Mouse (Mus musculus): Measurements from ENCODE around the gene Krt90.
"Not testable (repeated sequence)": the region's sequence is repeated elsewhere in the genome, so short reads cannot be mapped to it uniquely, and the experiment has no call there.

Krt90 gene

DNA sequence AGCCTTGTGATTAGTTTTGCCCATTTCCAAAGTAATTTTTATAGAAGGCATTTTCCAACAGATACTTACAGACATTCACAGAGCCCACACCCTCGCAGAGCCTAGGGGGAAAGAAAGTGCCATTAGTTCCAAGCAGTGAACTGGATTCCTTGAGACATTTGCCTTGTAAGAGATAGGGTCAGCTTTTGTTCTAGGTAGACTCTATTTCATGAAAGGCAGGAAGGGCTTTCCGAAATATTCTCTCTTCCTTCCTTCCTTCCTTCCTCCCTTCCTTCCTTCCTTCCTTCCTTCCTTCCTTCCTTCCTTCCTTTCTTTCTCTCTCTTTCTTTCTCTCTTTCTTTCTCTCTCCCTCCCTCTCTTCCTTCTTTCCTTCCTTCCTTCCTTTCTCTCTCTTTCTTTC, 45.6 kb downstream of the Krt90 start, which contains the start of gene Gm49425:
Gene Gm49425 (minus strand): TSS at position 101 of the 400 bp plus-strand sequence.
- DNase-seq (ENCODE audit: low spot score in 2 of 2): not testable (repeated sequence)

DNA sequence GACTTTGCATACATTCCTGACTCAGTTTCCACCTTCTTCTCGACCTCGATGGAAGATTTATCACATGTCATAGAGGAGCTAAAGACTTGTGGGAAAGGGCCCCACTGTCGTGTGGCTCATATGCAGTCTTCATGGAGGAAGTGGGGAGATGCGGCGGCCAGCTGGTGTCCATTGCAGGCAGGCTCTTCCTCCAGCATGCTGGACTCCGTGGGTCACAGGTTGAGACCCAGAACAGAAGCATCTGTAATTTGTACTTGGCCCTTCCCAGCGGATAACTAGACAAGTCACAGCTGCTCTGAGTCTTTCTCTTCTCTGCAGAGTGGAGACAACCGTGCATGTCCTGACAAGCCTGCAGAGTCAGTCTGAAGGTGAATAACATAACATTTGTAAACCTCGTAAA, 54.5 kb downstream of the Krt90 start:
- DNase-seq (ENCODE audit: low spot score in 2 of 2): no peak

DNA sequence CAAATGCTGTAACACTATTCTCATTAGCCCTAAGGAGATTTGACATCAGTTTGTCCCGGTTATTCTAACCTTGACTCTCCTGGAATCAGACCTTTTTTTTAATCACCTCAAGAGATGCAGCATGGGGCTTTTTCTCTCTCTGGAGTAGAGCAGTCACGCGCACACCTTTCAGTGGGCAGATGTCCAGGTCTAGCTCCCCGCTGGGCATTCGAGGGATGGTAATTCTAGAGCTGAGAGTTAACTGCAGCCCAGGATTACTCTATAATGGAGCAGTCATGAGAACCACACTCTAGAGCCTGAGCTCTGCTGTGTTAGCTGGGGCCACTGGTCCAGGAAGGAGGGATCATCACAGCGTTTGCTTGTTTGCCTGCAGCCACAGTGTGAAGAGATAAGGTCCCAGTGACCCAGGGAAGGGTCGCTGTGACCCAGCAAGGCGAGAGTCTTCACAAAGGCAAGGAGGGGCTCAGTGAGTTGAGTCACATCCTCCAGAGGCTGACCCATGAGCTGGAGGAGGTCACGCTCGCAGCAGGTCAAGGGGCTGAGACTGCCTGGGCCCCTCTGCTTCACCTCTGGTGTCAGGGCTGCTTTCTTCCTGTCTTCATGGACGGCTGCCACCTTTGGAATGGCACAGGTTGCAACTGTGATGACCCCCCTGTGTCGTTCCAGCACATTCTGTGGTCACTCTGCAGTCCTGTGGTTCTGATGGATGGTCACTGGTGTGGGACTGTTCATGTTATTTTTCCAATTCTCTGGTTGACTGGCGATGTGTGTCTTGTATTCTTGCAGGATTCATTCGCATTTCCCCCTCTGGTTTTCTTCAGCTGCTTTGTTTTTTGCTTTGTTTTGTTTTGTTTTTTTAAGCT, 55.6 kb downstream of the Krt90 start:
- no peak for DNase-seq (ENCODE audit: low spot score in 2 of 2)

Measured in right cerebral cortex, postnatal 10 days (tissue).